Mouse (Mus musculus): ENCODE data around the gene Pum1.

Pum1 gene

DNA sequence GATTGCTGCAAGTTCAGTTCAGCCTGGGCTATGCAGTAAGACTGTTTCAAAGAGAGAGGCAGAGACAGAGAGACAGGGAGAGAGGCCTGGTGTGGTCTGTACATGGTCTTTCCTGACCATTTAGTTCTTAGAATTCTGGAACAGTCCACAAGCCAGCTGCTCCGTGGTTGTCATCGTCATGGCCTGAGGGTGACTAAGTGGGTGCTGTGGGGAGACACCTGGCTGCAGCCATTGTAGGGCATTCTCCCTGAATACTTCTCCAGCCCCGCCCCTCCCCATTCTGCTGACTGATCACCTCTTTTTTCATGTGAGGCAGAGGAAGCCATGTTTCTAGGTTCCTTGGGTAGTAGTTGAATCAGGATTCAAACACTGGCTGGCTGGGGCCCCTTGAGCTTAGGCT, 156.7 kb downstream of the Pum1 start:
- DNase-seq (ENCODE audit: low spot score) = no peak

DNA sequence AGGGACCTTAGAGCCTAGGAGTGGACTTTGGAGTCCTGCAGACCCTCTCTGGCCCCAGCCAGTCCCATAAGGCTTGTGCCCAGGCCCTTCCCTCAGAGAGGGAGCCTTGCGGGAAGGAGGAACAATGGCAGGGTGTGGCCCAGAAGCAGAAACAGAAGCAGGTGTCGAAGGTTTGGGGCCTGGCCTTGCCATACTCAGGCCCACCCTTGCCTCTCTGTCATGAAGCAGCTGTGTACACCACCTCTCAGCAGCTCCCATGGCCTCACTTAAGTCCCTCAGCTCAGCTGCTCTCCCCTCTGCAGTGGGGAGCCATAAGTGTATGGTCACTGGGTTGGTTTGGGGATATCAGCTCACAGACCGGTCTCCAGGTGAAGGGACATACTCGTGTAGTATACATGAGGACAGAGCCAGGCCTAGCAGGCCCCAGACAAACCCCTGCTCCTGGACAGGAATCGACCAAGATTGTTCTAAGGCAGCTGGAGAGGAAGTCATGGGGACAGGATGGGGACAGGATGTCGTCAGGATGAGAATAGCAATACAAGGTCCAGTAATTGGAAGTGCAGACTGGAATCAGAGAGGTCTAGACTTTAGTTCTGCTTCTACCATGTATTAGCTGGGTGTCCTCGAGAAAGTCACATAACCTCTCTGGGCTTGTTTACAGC, 157.6 kb downstream of the Pum1 start:
- DNase-seq (ENCODE audit: low spot score) = no peak

DNA sequence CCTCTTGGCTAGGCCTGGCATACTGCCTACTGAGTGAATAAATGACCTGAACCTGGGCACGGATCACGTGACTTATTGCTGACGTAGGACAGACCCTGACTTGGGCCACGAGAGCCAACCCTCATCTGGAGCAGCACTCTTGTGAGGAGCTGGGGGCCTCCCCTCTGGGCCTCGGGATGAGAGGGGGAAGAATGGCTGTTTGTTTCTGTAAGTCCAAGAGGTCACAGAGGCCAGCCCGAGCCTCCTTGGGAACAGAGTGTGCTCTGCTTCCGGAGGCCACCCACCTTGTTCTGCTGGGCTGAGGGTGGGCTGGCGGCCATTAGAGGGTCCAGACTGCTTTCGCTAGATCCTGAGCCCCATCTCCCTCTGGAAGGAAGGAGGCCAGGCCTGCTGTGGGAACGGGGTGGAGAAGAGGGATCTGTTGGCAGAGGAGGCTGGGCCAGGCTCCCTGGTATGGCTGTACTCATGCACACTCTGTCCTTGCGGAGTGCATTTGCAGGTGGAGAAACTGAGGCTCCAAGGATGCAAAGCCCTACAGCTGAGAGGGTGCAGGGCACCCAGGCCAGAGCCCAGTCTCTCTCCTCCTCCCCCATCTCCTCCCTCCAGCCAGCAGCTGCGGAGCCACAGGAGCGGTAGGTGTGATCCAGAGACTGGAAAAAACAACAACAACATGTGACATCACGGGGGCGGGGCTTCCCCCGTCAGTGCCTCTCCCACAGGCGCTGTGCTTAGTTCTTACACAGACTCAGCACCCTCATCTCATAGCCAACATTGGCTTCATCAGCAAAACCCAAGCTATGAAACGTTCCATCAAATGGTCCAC, 165.9 kb downstream of the Pum1 start:
- no peak for DNase-seq (ENCODE audit: low spot score)

All from layer of hippocampus, adult 9-10 months (tissue).